Mouse (Mus musculus): Measurements from ENCODE around the gene Borcs6. TPM values are rescaled to one million over a fixed set of nuclear protein-coding genes. Genes with fewer than 3 reads are reported as not detected.

Gene Borcs6
- total and polyA plus RNA-seq, 2 experiments from 2014 or later, result 20.9 to 32.8 TPM

- WGBS, result 92% methylated on average over 14 of the region's 14 CpGs
- no peak overlapping the region for H3K4me3 ChIP-seq (ENCODE audit: low read depth, low read length)
- H3K27ac ChIP-seq (ENCODE audit: low read depth, low read length), result no peak overlapping the region
- no peaks in the 10 kb centered on the region for H3K9me3 ChIP-seq (ENCODE audit: low read length)
- no peak overlapping the region for H3K4me2 ChIP-seq (ENCODE audit: low read depth)
- H3K9ac ChIP-seq, result no peak overlapping the region
- peaks cover 9% of the 10 kb centered on the region; the same call in 1 of the 2 replicates for H3K4me1 ChIP-seq (ENCODE audit: insufficient read depth)
- H3K36me3 ChIP-seq (ENCODE audit: insufficient read depth), result no peaks in the 10 kb centered on the region
- no peaks in the 10 kb centered on the region for H3K27me3 ChIP-seq (ENCODE audit: insufficient read depth, low read length)
- DNase-seq (no peak), ATAC-seq (no peak)
- no peak for TF ChIP-seq CTCF (IDR thresholded peaks at IDR 0.05; ENCODE audit: low read depth)
Measured at GRCm38 (mm10) chr11:69048151-69048550, 11.4 kb upstream of the Borcs6 start.

GRCm38 (mm10) chr11:69050748-69051147, 8.8 kb upstream of the Borcs6 start:
- ATAC-seq (no peak), DNase-seq (no peak)
- Histone ChIP-seq H3K27ac (ENCODE audit: low read depth, low read length) (no peak overlapping the region), H3K4me2 (ENCODE audit: low read depth) (no peak overlapping the region), H3K4me3 (ENCODE audit: low read depth, low read length) (no peak overlapping the region), H3K4me1 (ENCODE audit: insufficient read depth) (peaks cover 9% of the 10 kb centered on the region; the same call in 1 of the 2 replicates), H3K9ac (no peak overlapping the region), H3K36me3 (ENCODE audit: insufficient read depth) (no peaks in the 10 kb centered on the region), H3K27me3 (ENCODE audit: insufficient read depth, low read length) (no peaks in the 10 kb centered on the region), H3K9me3 (ENCODE audit: low read length) (no peaks in the 10 kb centered on the region)
- WGBS, result 84% methylated on average over 8 of the region's 8 CpGs
- no peak for TF ChIP-seq CTCF (IDR thresholded peaks at IDR 0.05; ENCODE audit: low read depth)

GRCm38 (mm10) chr11:69051771-69052170, 7.7 kb upstream of the Borcs6 start:
- TF ChIP-seq CTCF (IDR thresholded peaks at IDR 0.05; ENCODE audit: low read depth), result no peak
- Histone ChIP-seq H3K36me3 (ENCODE audit: insufficient read depth) (no peaks in the 10 kb centered on the region), H3K4me3 (ENCODE audit: low read depth, low read length) (no peak overlapping the region), H3K27me3 (ENCODE audit: insufficient read depth, low read length) (no peaks in the 10 kb centered on the region), H3K4me2 (ENCODE audit: low read depth) (no peak overlapping the region), H3K4me1 (ENCODE audit: insufficient read depth) (no peaks in the 10 kb centered on the region), H3K9me3 (ENCODE audit: low read length) (no peaks in the 10 kb centered on the region), H3K9ac (no peak overlapping the region), H3K27ac (ENCODE audit: low read depth, low read length) (no peak overlapping the region)
- WGBS, result 51% methylated on average over 4 of the region's 4 CpGs
- DNase-seq, result no peak
- no peak for ATAC-seq

- Histone ChIP-seq H3K36me3 (ENCODE audit: insufficient read depth) (no peaks in the 10 kb centered on the region), H3K27me3 (ENCODE audit: insufficient read depth, low read length) (no peaks in the 10 kb centered on the region), H3K9me3 (ENCODE audit: low read length) (no peaks in the 10 kb centered on the region), H3K4me1 (ENCODE audit: insufficient read depth) (0 out of 2 replicates have a peak, but pooled peaks cover 1% of the 10 kb centered on the region), H3K4me2 (ENCODE audit: low read depth) (no peak overlapping the region), H3K27ac (ENCODE audit: low read depth, low read length) (no peak overlapping the region), H3K9ac (no peak overlapping the region), H3K4me3 (ENCODE audit: low read depth, low read length) (no peak overlapping the region)
- ATAC-seq, result no peak
- no peak for TF ChIP-seq CTCF (IDR thresholded peaks at IDR 0.05; ENCODE audit: low read depth)
- WGBS, result 92% methylated on average over 2 of the region's 2 CpGs
- no peak for DNase-seq
Measured at GRCm38 (mm10) chr11:69052824-69053421, 6.6 kb upstream of the Borcs6 start.

GRCm38 (mm10) chr11:69053848-69054247, 5.7 kb upstream of the Borcs6 start:
- Histone ChIP-seq H3K27me3 (ENCODE audit: insufficient read depth, low read length) (no peaks in the 10 kb centered on the region), H3K9me3 (ENCODE audit: low read length) (no peaks in the 10 kb centered on the region), H3K27ac (ENCODE audit: low read depth, low read length) (no peak overlapping the region), H3K36me3 (ENCODE audit: insufficient read depth) (no peaks in the 10 kb centered on the region), H3K4me1 (ENCODE audit: insufficient read depth) (0 out of 2 replicates have a peak, but pooled peaks cover 2% of the 10 kb centered on the region), H3K4me3 (ENCODE audit: low read depth, low read length) (no peak overlapping the region), H3K4me2 (ENCODE audit: low read depth) (no peak overlapping the region), H3K9ac (no peak overlapping the region)
- ATAC-seq, result no peak
- WGBS, result 82% methylated on average over 3 of the region's 3 CpGs
- no peak for TF ChIP-seq CTCF (IDR thresholded peaks at IDR 0.05; ENCODE audit: low read depth)
- DNase-seq, result no peak

GRCm38 (mm10) chr11:69058265-69058664, 1.3 kb upstream of the Borcs6 start:
- H3K27me3 ChIP-seq (ENCODE audit: insufficient read depth, low read length), result no peaks in the 10 kb centered on the region
- TF ChIP-seq CTCF (IDR thresholded peaks at IDR 0.05; ENCODE audit: low read depth), result no peak
- no peak for ATAC-seq
- H3K4me2 ChIP-seq (ENCODE audit: low read depth), result peak overlapping the region; percentile 59
- peak overlapping the region; percentile 49 for H3K9ac ChIP-seq
- peaks cover 12% of the 10 kb centered on the region for H3K4me1 ChIP-seq (ENCODE audit: insufficient read depth)
- DNase-seq, result no peak
- no peaks in the 10 kb centered on the region for H3K9me3 ChIP-seq (ENCODE audit: low read length)
- no peaks in the 10 kb centered on the region for H3K36me3 ChIP-seq (ENCODE audit: insufficient read depth)
- H3K27ac ChIP-seq (ENCODE audit: low read depth, low read length), result peak overlapping the region; percentile 94
- H3K4me3 ChIP-seq (ENCODE audit: low read depth, low read length), result peak overlapping the region; percentile 88
- 63% methylated on average over 2 of the region's 2 CpGs for WGBS

- DNase-seq, result no peak
- TF ChIP-seq CTCF (IDR thresholded peaks at IDR 0.05; ENCODE audit: low read depth), result no peak
- Histone ChIP-seq H3K9ac (peak overlapping the region; percentile 49), H3K27ac (ENCODE audit: low read depth, low read length) (peak overlapping the region; percentile 94), H3K4me3 (ENCODE audit: low read depth, low read length) (peak overlapping the region; percentile 88), H3K4me1 (ENCODE audit: insufficient read depth) (peaks cover 12% of the 10 kb centered on the region), H3K27me3 (ENCODE audit: insufficient read depth, low read length) (no peaks in the 10 kb centered on the region), H3K36me3 (ENCODE audit: insufficient read depth) (no peaks in the 10 kb centered on the region), H3K4me2 (ENCODE audit: low read depth) (peak overlapping the region; percentile 59), H3K9me3 (ENCODE audit: low read length) (no peaks in the 10 kb centered on the region)
- under 1% methylated on average over 19 of the region's 19 CpGs for WGBS
- ATAC-seq, result peak; percentile 30
Measured at GRCm38 (mm10) chr11:69058729-69059356, 674 bp upstream of the Borcs6 start.
